Mouse (Mus musculus) CH12.LX (cell line): ENCODE data around the gene Zfp212. TPM values are rescaled to one million over a fixed set of nuclear protein-coding genes. Genes with fewer than 3 reads are reported as not detected.

Experiments
- DNase-seq: peaks from one replicate; pipeline ENCODE4 v3.0.0-alpha.2; 2013; ENCODE audit errors: extremely low read depth
- H3K27ac ChIP-seq: 2 replicates; pipeline ENCODE4 v1.5.1; 2012; ENCODE audit warnings: low read depth, mild to moderate bottlenecking, control low read depth, moderate library complexity; ENCODE audit not compliant: insufficient read depth
- H3K27me3 ChIP-seq: replicated peaks from 2 replicates; pipeline ENCODE3; 2012; ENCODE audit warnings: inconsistent platforms
- H3K36me3 ChIP-seq, 2 experiments: replicated peaks in 1 of 2; 2 replicates each; pipeline versions ENCODE3 to v1.6.1; 2012; ENCODE audit warnings: inconsistent platforms in 1 of 2, low read length in 1 of 2, mild to moderate bottlenecking in 1 of 2, mixed read lengths in 1 of 2, moderate library complexity in 1 of 2; ENCODE audit not compliant: control insufficient read depth in 1 of 2, insufficient read depth in 1 of 2
- H3K4me1 ChIP-seq, 2 experiments: 2 replicates each; pipeline ENCODE4 v1.6.1; 2012; ENCODE audit warnings: inconsistent platforms in 1 of 2, moderate library complexity in 1 of 2; ENCODE audit not compliant: insufficient read depth in 2 of 2, control insufficient read depth in 1 of 2
- H3K4me2 ChIP-seq: 2 replicates; pipeline ENCODE4 v1.6.1; 2012; ENCODE audit warnings: low read depth, mild to moderate bottlenecking, control low read depth; ENCODE audit not compliant: poor library complexity, insufficient read depth, severe bottlenecking
- H3K4me3 ChIP-seq, 3 experiments: fragments of 150-350 bp in 1 of 3; sonication (generic) in 1 of 3; replicated peaks in 1 of 3; 2 replicates each; pipeline versions ENCODE3 to v1.5.1; 2011 to 2012; ENCODE audit warnings: low read depth in 2 of 3, low read length in 2 of 3, mild to moderate bottlenecking in 2 of 3, moderate library complexity in 2 of 3, control low read depth in 1 of 3, improper control_type of control experiment in 1 of 3, inconsistent platforms in 1 of 3, mixed read lengths in 1 of 3; ENCODE audit not compliant: poor library complexity in 1 of 3
- H3K79me2 ChIP-seq: replicated peaks from 2 replicates; pipeline ENCODE4 v1.6.1; 2012; ENCODE audit warnings: mild to moderate bottlenecking, moderate library complexity; ENCODE audit not compliant: control insufficient read depth, poor library complexity, insufficient read depth, severe bottlenecking; ENCODE audit errors: extremely low read depth
- H3K9ac ChIP-seq: 2 replicates; pipeline ENCODE4 v1.6.1; 2012; ENCODE audit warnings: low read depth, mild to moderate bottlenecking, control low read depth, moderate library complexity; ENCODE audit not compliant: insufficient read depth
- H3K9me3 ChIP-seq: replicated peaks from 2 replicates; pipeline ENCODE3; 2012; ENCODE audit warnings: low read length, inconsistent platforms, mixed read lengths
- BHLHE40 ChIP-seq: IDR thresholded peaks from 2 replicates; pipeline ENCODE4 v1.6.1; 2011; ENCODE audit warnings: mild to moderate bottlenecking, low read depth, low read length, improper control_type of control experiment
- ELF1 ChIP-seq: IDR thresholded peaks from 2 replicates; pipeline ENCODE4 v1.6.1; 2014; ENCODE audit warnings: low read depth, mild to moderate bottlenecking, inconsistent platforms, low read length, improper control_type of control experiment
- EP300 ChIP-seq: IDR thresholded peaks from 2 replicates; pipeline ENCODE4 v1.6.1; 2011; ENCODE audit warnings: low read length, improper control_type of control experiment
- ETS1 ChIP-seq: conservative IDR thresholded peaks from 2 replicates; pipeline ENCODE4 v1.6.1; 2012; ENCODE audit warnings: low read depth, mild to moderate bottlenecking, inconsistent platforms, low read length, improper control_type of control experiment, moderate library complexity
- GABPA ChIP-seq: IDR thresholded peaks from 2 replicates; pipeline ENCODE4 v1.6.1; 2012; ENCODE audit warnings: low read depth, low read length, improper control_type of control experiment, inconsistent platforms; ENCODE audit not compliant: insufficient replicate concordance
- HCFC1 ChIP-seq: IDR thresholded peaks from 2 replicates; pipeline ENCODE4 v1.6.1; 2012; ENCODE audit warnings: low read depth, mild to moderate bottlenecking, inconsistent platforms, low read length, improper control_type of control experiment
- IRF4 ChIP-seq: IDR thresholded peaks from 2 replicates; pipeline ENCODE4 v1.6.1; 2014; ENCODE audit warnings: low read depth, mild to moderate bottlenecking, inconsistent platforms, low read length, improper control_type of control experiment
- JUN ChIP-seq: IDR thresholded peaks from 2 replicates; pipeline ENCODE4 v1.6.1; 2011; ENCODE audit warnings: low read depth, mild to moderate bottlenecking, low read length, improper control_type of control experiment, moderate library complexity; ENCODE audit not compliant: insufficient read depth
- JUND ChIP-seq: conservative IDR thresholded peaks from 2 replicates; pipeline ENCODE4 v1.6.1; 2011; ENCODE audit warnings: low read depth, low read length, improper control_type of control experiment
- MAX ChIP-seq: IDR thresholded peaks from 2 replicates; pipeline ENCODE4 v1.6.1; 2011; ENCODE audit warnings: low read length, improper control_type of control experiment
- MXI1 ChIP-seq: IDR thresholded peaks from 2 replicates; pipeline ENCODE4 v1.6.1; 2011; ENCODE audit warnings: mild to moderate bottlenecking, low read depth, low read length, improper control_type of control experiment
- MYC ChIP-seq: IDR thresholded peaks from 2 replicates; pipeline ENCODE4 v1.6.1; 2011; ENCODE audit warnings: low read depth, mild to moderate bottlenecking, improper control_type of control experiment, low read length
- NRF1 ChIP-seq: IDR thresholded peaks from 2 replicates; pipeline ENCODE4 v1.6.1; 2014; ENCODE audit warnings: low read depth, mild to moderate bottlenecking, inconsistent platforms, low read length, improper control_type of control experiment, moderate library complexity
- POLR2A ChIP-seq: IDR thresholded peaks from 2 replicates; pipeline ENCODE4 v1.6.1; 2011; ENCODE audit warnings: low read depth, mild to moderate bottlenecking, improper control_type of control experiment, low read length
- POLR2AphosphoS2 ChIP-seq: IDR thresholded peaks from 2 replicates; pipeline ENCODE4 v1.6.1; 2011; ENCODE audit warnings: low read depth, low read length, improper control_type of control experiment
- SIN3A ChIP-seq: IDR thresholded peaks from 2 replicates; pipeline ENCODE4 v1.6.1; 2012; ENCODE audit warnings: low read length, improper control_type of control experiment, inconsistent platforms
- SMC3 ChIP-seq: IDR thresholded peaks from 2 replicates; pipeline ENCODE4 v1.6.1; 2011; ENCODE audit warnings: low read depth, low read length, improper control_type of control experiment
- TCF12 ChIP-seq: IDR thresholded peaks from 2 replicates; pipeline ENCODE4 v1.6.1; 2014; ENCODE audit warnings: low read depth, mild to moderate bottlenecking, inconsistent platforms, low read length, improper control_type of control experiment
- UBTF ChIP-seq: IDR thresholded peaks from 2 replicates; pipeline ENCODE4 v1.6.1; 2012; ENCODE audit warnings: low read depth, mild to moderate bottlenecking, inconsistent platforms, low read length, improper control_type of control experiment, moderate library complexity
- USF1 ChIP-seq: IDR thresholded peaks from 2 replicates; pipeline ENCODE4 v1.6.1; 2014; ENCODE audit warnings: low read depth, mild to moderate bottlenecking, inconsistent platforms, low read length, improper control_type of control experiment
- ZC3H11A ChIP-seq: IDR thresholded peaks from 2 replicates; pipeline ENCODE4 v1.6.1; 2012; ENCODE audit warnings: low read depth, mild to moderate bottlenecking, inconsistent platforms, low read length, improper control_type of control experiment
- dilution Hi-C: fragments of 300-500 bp; cut with MboI; formaldehyde crosslinking; loops from 2 replicates; pipeline ENCODE4 v1.14.3; 2020; ENCODE audit warnings: low sequenced_read_pairs; ENCODE audit not compliant: extremely low pct_unique_long_range_greater_than_20kb, extremely low pct_ligation_motif_present
- in situ Hi-C: fragments of 300-500 bp; cut with MboI; formaldehyde crosslinking; loops from 3 replicates; pipeline ENCODE4 v1.14.3; 2019; ENCODE audit warnings: low sequenced_read_pairs, low pct_ligation_motif_present, low pct_unique_long_range_greater_than_20kb, mixed read lengths
- polyA plus RNA-seq: library from polyadenylated mRNA; unstranded; fragments of >175 nt; gene quantifications from 2 replicates; pipeline ENCODE4 v1.2.1, GENCODE M21; 2012; ENCODE audit warnings: low read depth; ENCODE audit not compliant: insufficient read length
- total RNA-seq, 2 experiments: library from RNA; depleted of rRNA; stranded (reverse); fragments of 300-350 nt in 1 of 2; fragments of >200 nt in 1 of 2; gene quantifications; 2 replicates each; pipeline ENCODE4 v1.2.3; 2012 to 2014

Gene Zfp212
- total and polyA plus RNA-seq, 3 experiments = 5.1 to 12.1 (median 6.3) TPM

DNA sequence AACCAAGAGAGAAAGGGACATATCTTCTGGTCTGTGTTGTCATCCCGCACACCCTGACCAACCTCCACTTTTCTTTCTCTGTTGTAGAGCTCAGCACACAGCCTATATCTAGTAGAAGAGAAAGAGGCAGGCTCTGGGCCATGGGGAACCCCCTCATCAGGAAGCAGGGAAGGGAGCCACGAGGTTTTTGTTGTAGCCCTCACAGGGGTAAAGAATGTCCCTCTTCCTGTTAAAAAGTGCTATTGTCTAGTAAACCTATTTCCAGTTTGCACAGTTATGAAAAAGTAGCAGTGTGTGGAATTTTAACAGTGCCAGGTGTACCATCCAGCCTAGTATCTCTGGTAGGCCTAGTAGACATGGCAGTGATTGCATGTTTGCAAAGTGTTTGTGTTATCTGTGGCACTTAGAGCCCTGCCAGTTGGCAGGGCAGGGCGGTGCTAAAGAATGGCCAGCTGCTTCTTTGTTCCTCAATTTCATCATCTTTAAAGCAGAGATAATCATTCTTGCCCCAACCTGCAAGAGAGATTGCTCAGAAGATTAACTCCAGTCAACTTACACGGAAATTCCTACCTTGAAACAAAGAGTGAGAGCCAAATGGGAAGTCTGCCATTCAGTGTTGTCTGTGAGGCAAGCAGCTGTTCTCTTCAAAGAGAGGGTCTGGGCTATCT is 41.1 kb upstream of the Zfp212 start:
- in situ Hi-C loops (no loop called here), dilution Hi-C loops (no loop called here)
- Histone ChIP-seq H3K79me2 (peaks cover 7% of the 10 kb centered on the region), H3K4me2 (peak overlapping the region; percentile 96), H3K4me1 (peaks cover 10 to 37% of the 10 kb centered on the region in 2 experiments), H3K9ac (peak overlapping the region; percentile 73), H3K4me3 (peak overlapping the region; percentile 69 to 85 (median 74)), H3K27me3 (no peaks in the 10 kb centered on the region), H3K9me3 (no peaks in the 10 kb centered on the region), H3K27ac (no peak overlapping the region), H3K36me3 (peaks cover 28 to 45% of the 10 kb centered on the region in 2 experiments)
- DNase-seq = peak; percentile 39
- TF ChIP-seq MYC (peak; percentile 81), UBTF (no peak), ELF1 (0 out of 2 replicates have a peak, but pooled peaks have one; percentile 42), TCF12 (no peak), JUND (no peak), IRF4 (no peak), MXI1 (peak; percentile 43; the same call in 1 of the 2 replicates), ZC3H11A (no peak), MAX (peak; percentile 56; the same call in 1 of the 2 replicates)

DNA sequence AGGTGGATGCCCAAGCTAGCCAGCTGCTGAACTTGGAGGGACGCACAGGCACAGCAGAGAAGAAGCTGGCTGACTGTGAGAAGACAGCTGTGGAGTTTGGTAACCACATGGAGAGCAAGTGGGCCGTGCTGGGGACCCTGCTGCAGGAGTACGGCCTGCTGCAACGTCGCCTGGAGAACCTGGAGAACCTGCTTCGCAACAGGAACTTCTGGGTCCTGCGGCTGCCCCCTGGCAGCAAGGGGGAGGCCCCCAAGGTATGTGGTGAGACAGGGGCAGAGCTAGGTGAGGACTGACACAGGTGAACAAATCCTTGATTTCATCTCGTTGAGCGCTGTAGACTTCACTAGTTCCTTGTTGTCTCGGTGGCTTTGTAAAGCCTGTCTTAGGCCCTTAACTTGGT is 40.1 kb upstream of the Zfp212 start:
- in situ Hi-C loops (no loop called here), dilution Hi-C loops (no loop called here)

More for the DNA sequence above, 40.1 kb upstream of the Zfp212 start:
- Histone ChIP-seq H3K9ac (no peak overlapping the region), H3K27ac (no peak overlapping the region), H3K9me3 (no peaks in the 10 kb centered on the region), H3K4me1 (peaks cover 10 to 37% of the 10 kb centered on the region in 2 experiments), H3K4me3 (no peak overlapping the region), H3K27me3 (no peaks in the 10 kb centered on the region), H3K79me2 (peaks cover 7% of the 10 kb centered on the region), H3K4me2 (no peak overlapping the region), H3K36me3 (peaks cover 35 to 54% of the 10 kb centered on the region in 2 experiments)
- TF ChIP-seq POLR2A = no peak
- TF ChIP-seq ELF1 = no peak
- no peak for TF ChIP-seq GABPA
- no peak for TF ChIP-seq NRF1
- no peak for TF ChIP-seq JUN
- no peak for TF ChIP-seq POLR2AphosphoS2
- TF ChIP-seq EP300 = no peak
- no peak for TF ChIP-seq ETS1
- TF ChIP-seq BHLHE40 = no peak
- no peak for TF ChIP-seq USF1
- TF ChIP-seq SIN3A = no peak
- TF ChIP-seq MAX = no peak
- no peak for TF ChIP-seq JUND
- TF ChIP-seq ZC3H11A = no peak
- no peak for TF ChIP-seq HCFC1
- no peak for TF ChIP-seq SMC3
- no peak for DNase-seq
